Mouse (Mus musculus): ENCODE measurements around the gene Galnt18. TPM values are rescaled to one million over a fixed set of nuclear protein-coding genes. Genes with fewer than 3 reads are reported as not detected.

Galnt18 gene
- polyA plus RNA-seq, 1 experiment from 2014 or later = 8.0 TPM

DNA sequence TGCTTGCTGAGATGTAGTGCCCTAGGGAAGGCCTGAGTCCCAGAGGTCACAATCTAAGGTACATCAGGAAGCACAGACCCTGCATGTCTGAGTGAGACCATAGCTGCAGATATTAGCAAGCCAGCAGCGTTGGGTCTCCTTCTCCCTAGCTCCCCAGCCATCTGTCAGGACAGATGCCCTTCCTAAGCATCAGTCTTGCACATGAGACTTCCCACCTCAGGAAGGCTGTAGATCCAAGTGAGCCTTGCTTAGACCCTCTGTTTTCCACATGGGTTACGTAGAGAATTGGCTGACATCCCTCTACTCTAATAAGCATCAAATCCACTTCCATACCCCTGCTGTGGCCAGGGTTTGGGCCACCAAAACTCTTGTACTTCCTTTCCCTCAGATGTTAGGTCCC lies 76.8 kb downstream of the Galnt18 start:
- H3K36me3 ChIP-seq = no peaks in the 10 kb centered on the region
- WGBS = 93% methylated on average over 2 of the region's 2 CpGs
- H3K27me3 ChIP-seq = no peaks in the 10 kb centered on the region
- H3K9me3 ChIP-seq (replicated peaks) = no peaks in the 10 kb centered on the region
- no peak overlapping the region for H3K4me2 ChIP-seq (replicated peaks)
- no peak overlapping the region for H3K4me3 ChIP-seq
- H3K27ac ChIP-seq = no peak overlapping the region
- ATAC-seq (ENCODE audit: low FRiP score) = no peak
- no peak overlapping the region for H3K9ac ChIP-seq
- peaks cover 5% of the 10 kb centered on the region; the same call in 1 of the 2 replicates for H3K4me1 ChIP-seq

DNA sequence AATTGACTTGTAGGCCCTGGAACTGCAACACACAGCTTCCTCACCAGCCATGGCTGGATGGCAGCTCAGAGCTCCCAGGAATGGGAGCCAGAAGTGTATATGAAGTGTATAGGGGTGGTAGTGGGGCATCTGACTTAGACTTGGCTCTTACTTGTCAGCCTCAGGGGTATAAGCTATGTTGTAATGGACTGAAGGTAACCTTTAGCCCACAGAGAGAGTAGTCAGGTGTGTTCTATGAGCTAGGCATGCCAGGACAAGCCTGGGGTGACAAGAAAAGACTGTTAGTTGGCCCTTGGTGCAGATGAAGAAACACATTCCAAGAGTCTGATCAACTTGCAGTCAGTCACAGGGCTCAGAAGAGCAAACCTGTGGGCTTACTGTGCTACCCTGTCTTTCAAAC lies 78.0 kb downstream of the Galnt18 start:
- Histone ChIP-seq H3K4me3 (no peak overlapping the region), H3K27ac (no peak overlapping the region), H3K4me2 (replicated peaks) (no peak overlapping the region), H3K36me3 (no peaks in the 10 kb centered on the region), H3K27me3 (no peaks in the 10 kb centered on the region), H3K9me3 (replicated peaks) (no peaks in the 10 kb centered on the region), H3K9ac (no peak overlapping the region), H3K4me1 (peaks cover 5% of the 10 kb centered on the region; the same call in 1 of the 2 replicates)
- ATAC-seq (ENCODE audit: low FRiP score) = no peak

DNA sequence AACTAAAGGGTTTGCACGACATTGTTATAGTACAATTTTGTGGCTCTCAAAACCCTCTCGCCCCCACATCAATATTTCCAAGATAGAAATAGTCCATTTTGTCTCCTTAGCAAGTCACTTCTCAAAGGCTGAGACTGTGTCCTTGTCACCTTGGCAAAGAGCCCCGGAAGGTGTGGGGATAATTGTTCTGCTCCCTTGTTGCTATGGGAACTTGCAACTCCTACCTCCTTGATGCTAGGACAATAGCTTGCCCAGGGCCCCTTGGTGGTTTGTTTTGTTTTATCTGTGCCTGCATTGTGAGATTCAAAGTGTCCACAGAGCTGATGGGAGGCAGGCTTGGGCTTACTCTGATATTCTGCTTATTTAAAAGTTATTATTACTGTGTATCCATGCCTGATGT lies 80.3 kb downstream of the Galnt18 start:
- Histone ChIP-seq H3K9ac (no peak overlapping the region), H3K9me3 (replicated peaks) (no peaks in the 10 kb centered on the region), H3K36me3 (no peaks in the 10 kb centered on the region), H3K4me2 (replicated peaks) (no peak overlapping the region), H3K27me3 (no peaks in the 10 kb centered on the region), H3K4me1 (peaks cover 5% of the 10 kb centered on the region; the same call in 1 of the 2 replicates), H3K4me3 (no peak overlapping the region), H3K27ac (no peak overlapping the region)
- no peak for ATAC-seq (ENCODE audit: low FRiP score)
- 63% methylated on average over 3 of the region's 3 CpGs for WGBS

DNA sequence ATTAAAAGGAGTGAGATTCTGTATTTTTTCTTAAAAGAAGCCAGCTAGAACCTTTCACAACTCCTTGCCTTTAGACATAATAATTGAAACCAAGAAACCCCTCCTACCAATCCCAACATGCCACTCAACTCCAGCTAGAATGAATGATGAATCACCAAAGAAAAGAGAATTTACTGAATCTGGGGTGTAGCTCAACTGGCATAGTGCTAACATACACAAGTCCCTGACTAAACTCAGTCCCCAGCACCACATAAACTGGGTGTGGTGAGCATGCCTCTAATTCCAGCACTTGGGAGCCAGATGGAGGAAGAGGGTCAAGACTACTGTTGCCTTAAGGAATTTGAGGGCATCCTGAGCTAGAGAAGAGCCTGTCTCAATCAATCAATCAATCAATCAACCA lies 83.6 kb downstream of the Galnt18 start:
- Histone ChIP-seq H3K9ac (no peak overlapping the region), H3K9me3 (replicated peaks) (no peaks in the 10 kb centered on the region), H3K4me1 (peaks cover 11% of the 10 kb centered on the region; the same call in 1 of the 2 replicates), H3K4me3 (no peak overlapping the region), H3K4me2 (replicated peaks) (no peak overlapping the region), H3K27me3 (no peaks in the 10 kb centered on the region), H3K36me3 (no peaks in the 10 kb centered on the region), H3K27ac (no peak overlapping the region)
- ATAC-seq (ENCODE audit: low FRiP score) = no peak

DNA sequence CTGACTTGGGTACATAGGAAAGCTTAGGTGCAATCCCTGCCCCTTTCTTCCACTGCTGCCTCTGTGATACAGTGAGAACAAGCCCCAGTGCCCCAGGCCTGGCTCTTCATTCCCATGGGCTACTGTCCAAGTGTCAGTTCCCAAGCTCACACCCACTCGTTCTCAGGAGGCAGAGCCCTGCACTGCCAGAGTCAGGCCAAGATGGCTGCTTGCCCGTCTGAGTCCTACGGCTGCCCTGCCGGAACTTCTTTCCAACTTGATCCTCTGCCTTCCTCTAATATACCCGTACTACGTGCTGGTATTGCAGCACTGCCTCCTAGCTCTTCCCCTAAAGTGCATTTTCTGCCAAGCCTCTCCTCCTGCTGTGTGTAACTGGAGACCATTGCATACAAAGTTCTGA lies 85.5 kb downstream of the Galnt18 start:
- peaks cover 6% of the 10 kb centered on the region; the same call in 1 of the 2 replicates for H3K4me1 ChIP-seq
- no peak overlapping the region for H3K4me2 ChIP-seq (replicated peaks)
- no peak overlapping the region for H3K27ac ChIP-seq
- H3K9me3 ChIP-seq (replicated peaks) = no peaks in the 10 kb centered on the region
- no peak overlapping the region for H3K4me3 ChIP-seq
- no peak for ATAC-seq (ENCODE audit: low FRiP score)
- WGBS = 78% methylated on average over 6 of the region's 6 CpGs
- no peak overlapping the region for H3K9ac ChIP-seq
- H3K27me3 ChIP-seq = no peaks in the 10 kb centered on the region
- no peaks in the 10 kb centered on the region for H3K36me3 ChIP-seq

DNA sequence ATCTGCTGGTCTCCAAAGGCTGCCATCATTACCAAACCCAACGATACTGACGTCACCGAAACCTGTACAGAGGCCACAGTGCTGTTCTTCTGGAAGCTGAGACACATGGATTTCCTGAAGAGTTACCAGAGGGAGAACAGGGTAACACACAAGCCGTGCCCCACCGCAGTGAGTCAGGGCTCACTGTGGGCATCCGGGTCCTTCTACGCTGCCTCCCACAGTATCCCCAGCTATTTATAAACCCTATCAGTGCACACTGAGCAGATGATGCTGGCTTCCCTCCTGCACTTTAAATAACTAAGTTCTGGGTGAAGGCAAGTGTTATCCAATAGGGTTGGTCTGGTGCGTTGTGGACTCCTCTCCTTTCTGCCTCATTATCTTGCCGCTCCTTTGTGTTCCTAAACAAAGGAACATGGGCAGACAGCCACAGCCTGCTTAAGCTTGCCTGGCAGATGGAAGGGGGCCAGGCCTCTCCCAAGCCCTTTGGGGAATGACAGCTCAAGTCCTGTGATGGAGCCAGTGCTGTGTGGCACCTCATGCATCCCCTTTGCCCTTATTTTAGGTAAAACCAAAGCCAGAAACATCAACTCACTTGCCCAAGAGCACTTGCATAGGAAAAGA lies 87.0 kb downstream of the Galnt18 start:
- Histone ChIP-seq H3K9ac (no peak overlapping the region), H3K27ac (0 out of 2 replicates have a peak overlapping the region, but pooled peaks have one; percentile 52), H3K36me3 (no peaks in the 10 kb centered on the region), H3K27me3 (no peaks in the 10 kb centered on the region), H3K4me1 (peaks cover 6% of the 10 kb centered on the region; the same call in 1 of the 2 replicates), H3K4me2 (replicated peaks) (no peak overlapping the region), H3K9me3 (replicated peaks) (no peaks in the 10 kb centered on the region), H3K4me3 (no peak overlapping the region)
- peak; percentile 74 for ATAC-seq (ENCODE audit: low FRiP score)
- WGBS = 67% methylated on average over 9 of the region's 9 CpGs

DNA sequence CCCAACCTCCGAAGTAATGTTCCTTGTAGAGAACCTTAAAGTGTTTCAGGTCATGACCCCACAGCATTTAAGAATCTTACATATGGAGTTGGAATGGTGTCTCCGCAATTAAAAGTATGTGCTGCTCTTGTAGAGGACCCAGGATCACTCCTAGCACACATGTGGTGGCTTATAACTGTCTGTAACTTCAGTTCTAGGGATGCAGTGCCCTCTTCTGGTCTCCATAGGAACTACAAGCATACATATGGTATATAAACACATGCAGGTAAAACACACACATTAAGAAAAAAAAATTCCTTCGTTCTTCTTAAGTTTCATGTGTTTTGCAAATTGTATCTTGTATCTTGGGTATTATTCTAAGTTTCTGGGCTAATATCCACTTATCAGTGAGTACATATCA lies 99.7 kb downstream of the Galnt18 start:
- ATAC-seq (ENCODE audit: low FRiP score) = no peak
- WGBS = 93% methylated on average over 3 of the region's 3 CpGs

DNA sequence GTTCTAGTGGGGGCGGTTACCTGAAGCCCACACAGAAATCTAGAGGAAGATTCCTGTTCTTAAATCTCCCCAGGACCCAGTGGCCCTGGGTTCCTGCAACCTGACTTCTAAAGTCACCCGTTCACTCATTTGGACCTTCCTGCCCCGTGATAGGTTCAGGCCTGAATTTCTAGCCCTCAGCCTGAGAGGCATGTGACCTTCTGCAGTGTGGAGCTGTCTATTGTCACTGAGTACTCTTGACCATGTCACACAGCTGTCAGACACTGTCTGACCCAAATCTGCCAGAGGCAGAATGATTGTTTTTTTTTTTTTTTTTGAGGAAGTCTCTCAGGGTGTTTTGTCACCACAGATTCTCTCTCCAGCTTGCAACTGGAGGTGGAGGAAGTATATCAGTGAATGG lies 103.3 kb downstream of the Galnt18 start:
- Histone ChIP-seq H3K4me2 (replicated peaks) (no peak overlapping the region), H3K27me3 (no peaks in the 10 kb centered on the region), H3K9ac (no peak overlapping the region), H3K27ac (no peak overlapping the region), H3K4me1 (no peaks in the 10 kb centered on the region), H3K36me3 (no peaks in the 10 kb centered on the region), H3K9me3 (replicated peaks) (no peaks in the 10 kb centered on the region), H3K4me3 (no peak overlapping the region)
- ATAC-seq (ENCODE audit: low FRiP score) = no peak
- WGBS = 80% methylated on average over 3 of the region's 3 CpGs

More for the DNA sequence above, 99.7 kb downstream of the Galnt18 start:
- Histone ChIP-seq H3K9ac (no peak overlapping the region), H3K27me3 (no peaks in the 10 kb centered on the region), H3K9me3 (replicated peaks) (no peaks in the 10 kb centered on the region), H3K27ac (no peak overlapping the region), H3K4me3 (no peak overlapping the region), H3K4me2 (replicated peaks) (no peak overlapping the region), H3K36me3 (no peaks in the 10 kb centered on the region), H3K4me1 (peaks cover 8% of the 10 kb centered on the region; the same call in 1 of the 2 replicates)

DNA sequence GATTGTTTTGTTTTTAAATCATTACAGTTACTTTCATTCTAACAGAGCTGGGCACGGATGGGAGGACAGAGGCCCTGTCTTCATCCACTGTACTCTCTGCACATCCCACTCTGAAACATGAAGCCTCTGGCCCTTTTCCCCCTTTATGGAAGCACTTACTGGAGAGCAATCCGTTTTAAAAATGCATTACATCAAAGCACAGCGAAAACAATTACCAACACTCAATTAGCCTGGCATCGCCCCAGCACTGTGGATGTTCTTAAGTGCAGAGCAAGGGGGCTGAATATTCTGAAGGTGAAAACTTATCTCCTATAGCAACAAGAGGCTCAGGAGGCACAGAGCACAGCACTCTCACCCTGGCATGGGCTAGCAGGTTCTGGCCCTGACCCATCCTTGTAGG lies 107.3 kb downstream of the Galnt18 start:
- no peak for ATAC-seq (ENCODE audit: low FRiP score)
- H3K27ac ChIP-seq = no peak overlapping the region
- H3K4me2 ChIP-seq (replicated peaks) = no peak overlapping the region
- H3K36me3 ChIP-seq = no peaks in the 10 kb centered on the region
- no peak overlapping the region for H3K4me3 ChIP-seq
- 68% methylated on average over 4 of the region's 4 CpGs for WGBS
- no peaks in the 10 kb centered on the region for H3K4me1 ChIP-seq
- no peaks in the 10 kb centered on the region for H3K9me3 ChIP-seq (replicated peaks)
- no peak overlapping the region for H3K9ac ChIP-seq
- no peaks in the 10 kb centered on the region for H3K27me3 ChIP-seq

DNA sequence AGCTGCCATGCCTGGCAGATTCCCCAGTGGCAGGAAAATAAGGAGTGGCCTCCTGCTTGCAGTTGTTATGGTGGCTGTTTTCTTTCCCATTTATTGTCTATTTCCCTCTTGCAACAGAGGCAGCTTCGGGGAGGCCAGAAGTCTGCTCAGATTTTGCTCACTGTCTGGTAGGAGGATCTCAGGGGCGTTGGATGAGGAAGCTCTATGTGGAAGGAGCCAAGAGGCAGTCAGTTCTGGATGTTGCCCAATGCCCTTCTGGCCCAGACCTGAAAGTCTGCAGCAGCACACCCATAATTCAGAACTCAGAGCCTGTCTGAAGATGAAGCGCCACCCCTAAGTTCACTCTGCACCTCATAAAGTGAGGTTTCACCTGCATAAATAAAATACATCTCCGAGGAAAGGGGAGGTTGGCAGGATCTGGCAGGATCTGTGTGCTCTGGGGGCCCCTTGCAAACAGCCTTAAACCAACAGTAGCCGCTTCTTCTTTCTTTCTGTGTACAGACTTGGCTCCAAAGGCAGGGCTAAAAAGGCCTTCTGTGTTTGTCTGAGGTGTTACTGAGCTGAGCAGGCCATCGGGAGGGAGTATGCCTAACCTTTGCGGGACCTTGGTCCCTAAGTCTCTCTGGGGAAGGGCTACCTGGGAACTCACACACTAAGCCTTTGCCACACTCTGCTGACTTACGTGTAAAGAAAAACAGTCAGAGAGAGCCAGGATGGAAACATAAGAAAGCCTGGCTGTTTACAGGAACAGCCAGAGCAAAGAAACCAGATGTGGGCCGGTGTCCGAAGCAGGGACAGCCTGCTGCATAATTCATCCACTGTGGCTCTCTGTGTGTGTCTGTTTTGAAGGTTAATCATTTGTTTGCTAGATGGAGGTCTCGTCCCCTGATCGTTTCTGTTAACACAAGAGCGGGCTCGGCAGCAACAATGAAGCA lies 116.4 kb downstream of the Galnt18 start:
- ATAC-seq (ENCODE audit: low FRiP score) = no peak
- H3K4me3 ChIP-seq = no peak overlapping the region
- H3K36me3 ChIP-seq = no peaks in the 10 kb centered on the region
- H3K4me1 ChIP-seq = peaks cover 15% of the 10 kb centered on the region
- no peak overlapping the region for H3K9ac ChIP-seq
- no peaks in the 10 kb centered on the region for H3K9me3 ChIP-seq (replicated peaks)
- no peaks in the 10 kb centered on the region for H3K27me3 ChIP-seq
- H3K27ac ChIP-seq = 0 out of 2 replicates have a peak overlapping the region, but pooled peaks have one; percentile 8
- 60% methylated on average over 14 of the region's 14 CpGs for WGBS
- H3K4me2 ChIP-seq (replicated peaks) = no peak overlapping the region

DNA sequence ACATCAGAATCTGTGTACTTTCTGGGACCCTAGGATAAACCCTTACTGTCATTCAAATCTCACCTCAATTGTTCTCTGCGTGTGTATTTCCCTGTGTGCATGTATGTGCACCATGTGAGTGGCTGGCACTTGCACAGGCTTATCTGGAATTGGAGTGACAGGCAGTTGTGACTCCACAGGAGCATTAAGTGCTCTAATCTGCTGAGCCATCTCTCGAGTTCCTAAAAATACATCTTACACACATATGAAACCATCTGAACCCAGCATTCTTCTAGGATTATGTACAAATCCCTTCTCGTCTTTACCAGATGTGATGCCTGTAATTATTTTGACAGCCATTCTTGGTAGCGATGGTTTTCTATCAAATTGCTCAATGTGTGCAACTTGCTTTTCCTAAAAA lies 121.2 kb downstream of the Galnt18 start:
- Histone ChIP-seq H3K4me2 (replicated peaks) (no peak overlapping the region), H3K27me3 (no peaks in the 10 kb centered on the region), H3K4me1 (peaks cover 9% of the 10 kb centered on the region), H3K9ac (no peak overlapping the region), H3K9me3 (replicated peaks) (no peaks in the 10 kb centered on the region), H3K27ac (no peak overlapping the region), H3K36me3 (no peaks in the 10 kb centered on the region), H3K4me3 (no peak overlapping the region)
- no peak for ATAC-seq (ENCODE audit: low FRiP score)
- 83% methylated on average over 4 of the region's 4 CpGs for WGBS

DNA sequence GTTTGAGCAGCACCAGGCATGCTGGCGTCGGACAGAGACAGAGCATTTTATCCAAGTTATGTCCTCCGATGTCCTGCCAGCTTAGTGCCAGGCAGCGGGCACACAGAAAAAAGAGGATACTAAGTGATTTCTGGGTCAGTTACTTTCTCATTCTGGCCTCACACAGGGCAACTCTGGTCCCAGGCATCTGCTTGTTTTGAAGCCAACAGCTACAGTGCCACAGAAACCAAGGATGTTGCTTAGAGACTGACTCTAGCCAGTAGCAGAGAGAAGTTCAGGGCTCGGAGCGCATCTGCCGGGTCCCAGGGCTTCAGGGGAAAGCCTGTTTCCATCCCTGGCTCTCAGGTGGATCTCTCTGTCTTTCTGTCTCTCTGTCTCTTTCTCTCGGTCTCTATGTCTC lies 124.8 kb downstream of the Galnt18 start:
- WGBS = 90% methylated on average over 8 of the region's 8 CpGs
- Histone ChIP-seq H3K4me1 (no peaks in the 10 kb centered on the region), H3K9me3 (replicated peaks) (no peaks in the 10 kb centered on the region)

More for the DNA sequence above, 124.8 kb downstream of the Galnt18 start:
- H3K4me2 ChIP-seq (replicated peaks) = no peak overlapping the region
- no peak for ATAC-seq (ENCODE audit: low FRiP score)
- H3K27ac ChIP-seq = no peak overlapping the region
- no peak overlapping the region for H3K4me3 ChIP-seq
- no peak overlapping the region for H3K9ac ChIP-seq
- H3K36me3 ChIP-seq = no peaks in the 10 kb centered on the region
- no peaks in the 10 kb centered on the region for H3K27me3 ChIP-seq
